Mouse (Mus musculus): ENCODE results near the gene Ctbs. TPM values are rescaled to one million over a fixed set of nuclear protein-coding genes. Genes with fewer than 3 reads are reported as not detected.

The Ctbs gene
- polyA plus RNA-seq (2016; fragmentation: Nextera tagmentation; extraction: Ambion mirVana): 4.3 and 5.6 TPM in 2 replicates

DNA sequence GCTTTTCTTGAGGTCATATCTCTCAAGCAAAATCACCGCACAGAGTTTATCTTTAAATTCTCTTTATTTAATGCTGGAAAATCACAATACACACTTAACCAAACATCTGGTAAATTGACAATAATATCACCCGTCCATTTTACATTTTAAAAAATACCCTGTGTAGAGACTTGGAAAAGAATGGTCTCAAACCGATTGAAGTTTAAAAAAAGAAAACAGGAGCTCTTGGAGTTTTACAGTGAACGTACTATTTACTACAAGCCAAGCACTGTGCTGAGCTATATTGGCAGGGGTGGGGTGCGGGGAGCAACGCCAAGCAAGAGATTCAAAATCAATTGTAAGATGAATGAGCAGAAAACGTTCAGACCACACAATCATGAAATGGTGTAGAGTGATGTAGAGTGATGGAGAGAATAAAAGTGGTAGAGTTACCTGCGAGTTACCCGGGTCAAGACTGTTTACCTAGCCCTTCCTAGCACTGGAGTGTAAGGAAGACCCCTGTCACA is at the start of gene Ctbs:
TSS of gene Ctbs (plus strand) at position 51 of the 506 bp plus-strand sequence.
- no peaks in the 10 kb centered on the region for H3K9me3 ChIP-seq
- no peaks in the 10 kb centered on the region for H3K27me3 ChIP-seq (ENCODE audit: insufficient read depth, poor library complexity, severe bottlenecking)
- H3K36me3 ChIP-seq: peaks cover 12% of the 10 kb centered on the region
- peak within 1 kb of the TSS; percentile 89 for H3K27ac ChIP-seq
- WGBS: 56% methylated on average over 9 of the region's 9 CpGs
- peak within 1 kb of the TSS; percentile 65 for H3K4me3 ChIP-seq
- H3K4me1 ChIP-seq (replicated peaks): peaks cover 13% of the 10 kb centered on the region; the same call in 1 of the 2 replicates
- no peak for DNase-seq (ENCODE audit: low spot score)

- peaks cover 39% of the 10 kb centered on the region for H3K4me1 ChIP-seq (replicated peaks)
- peak overlapping the region; percentile 95 for H3K27ac ChIP-seq
- H3K4me3 ChIP-seq: peak overlapping the region; percentile 95
- 48% methylated on average over 3 of the region's 3 CpGs for WGBS
- DNase-seq (ENCODE audit: low spot score): no peak
- peaks cover 9% of the 10 kb centered on the region; the same call in 1 of the 2 replicates for H3K9me3 ChIP-seq
- H3K36me3 ChIP-seq: no peaks in the 10 kb centered on the region
- peaks cover 7% of the 10 kb centered on the region; the same call in 1 of the 2 replicates for H3K27me3 ChIP-seq (ENCODE audit: insufficient read depth, poor library complexity, severe bottlenecking)
Measured at GRCm38 (mm10) chr3:146403770-146404169, 45.8 kb upstream of the Ctbs start.

GRCm38 (mm10) chr3:146404311-146405201 is 45.0 kb upstream of the Ctbs start, which contains the start of gene Ssx2ip:
Gene Ssx2ip, plus strand, starts transcription at chr3:146404642.
- H3K36me3 ChIP-seq: no peaks in the 10 kb centered on the region
- peaks cover 39% of the 10 kb centered on the region for H3K4me1 ChIP-seq (replicated peaks)
- DNase-seq (ENCODE audit: low spot score): peak; percentile 98
- H3K4me3 ChIP-seq: peak within 1 kb of the TSS; percentile 95
- under 1% methylated on average over 98 of the region's 100 CpGs for WGBS
- peaks cover 9% of the 10 kb centered on the region; the same call in 1 of the 2 replicates for H3K9me3 ChIP-seq
- peaks cover 7% of the 10 kb centered on the region; the same call in 1 of the 2 replicates for H3K27me3 ChIP-seq (ENCODE audit: insufficient read depth, poor library complexity, severe bottlenecking)
- peak within 1 kb of the TSS; percentile 95 for H3K27ac ChIP-seq

GRCm38 (mm10) chr3:146405213-146406006 is 44.2 kb upstream of the Ctbs start:
- peak overlapping the region; percentile 95 for H3K4me3 ChIP-seq
- no peak for DNase-seq (ENCODE audit: low spot score)
- peak overlapping the region; percentile 95 for H3K27ac ChIP-seq
- 42% methylated on average over 18 of the region's 18 CpGs for WGBS
- peaks cover 39% of the 10 kb centered on the region for H3K4me1 ChIP-seq (replicated peaks)
- peaks cover 7% of the 10 kb centered on the region; the same call in 1 of the 2 replicates for H3K27me3 ChIP-seq (ENCODE audit: insufficient read depth, poor library complexity, severe bottlenecking)
- peaks cover 9% of the 10 kb centered on the region; the same call in 1 of the 2 replicates for H3K9me3 ChIP-seq
- H3K36me3 ChIP-seq: peaks cover 3% of the 10 kb centered on the region; the same call in 1 of the 2 replicates

GRCm38 (mm10) chr3:146406007-146406341 is 43.6 kb upstream of the Ctbs start:
- Histone ChIP-seq H3K36me3 (peaks cover 3% of the 10 kb centered on the region; the same call in 1 of the 2 replicates), H3K27ac (0 out of 2 replicates have a peak overlapping the region, but pooled peaks have one; percentile 31), H3K9me3 (peaks cover 9% of the 10 kb centered on the region; the same call in 1 of the 2 replicates), H3K4me3 (peak overlapping the region; percentile 95), H3K27me3 (ENCODE audit: insufficient read depth, poor library complexity, severe bottlenecking) (peaks cover 7% of the 10 kb centered on the region; the same call in 1 of the 2 replicates), H3K4me1 (replicated peaks) (peaks cover 39% of the 10 kb centered on the region)
- peak; percentile 12 for DNase-seq (ENCODE audit: low spot score)
- 65% methylated on average over 5 of the region's 5 CpGs for WGBS

DNA sequence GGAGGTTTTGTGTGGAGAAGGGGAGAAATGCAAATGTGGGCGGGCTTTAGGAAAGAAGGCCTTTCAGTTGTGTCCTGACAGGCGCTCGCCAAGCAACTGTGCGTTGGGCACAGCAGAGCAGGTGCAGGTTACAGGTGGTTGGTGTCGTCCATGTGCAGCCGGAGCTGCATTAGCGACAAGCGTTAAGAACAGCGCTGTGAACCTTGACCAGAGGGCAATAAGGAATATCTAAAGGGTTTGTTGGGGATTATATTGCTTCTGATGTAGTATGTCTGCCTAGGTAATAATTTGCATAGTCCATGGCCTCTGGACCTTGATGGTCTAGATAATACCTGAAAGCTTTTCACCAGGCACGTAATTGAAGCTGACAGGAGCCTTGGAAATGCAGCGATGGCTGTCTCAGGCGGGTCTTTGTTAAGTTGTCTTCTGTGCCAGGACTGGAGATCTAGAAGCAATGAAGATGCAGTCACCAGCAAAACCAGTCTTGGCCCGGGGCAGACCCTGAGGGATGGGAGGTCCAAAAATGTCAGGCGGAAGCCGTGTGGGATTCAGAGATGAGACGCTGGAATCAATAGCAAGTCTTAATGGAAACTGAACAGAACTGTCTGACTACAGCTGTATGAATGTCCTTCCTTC is 42.4 kb upstream of the Ctbs start:
- peaks cover 7% of the 10 kb centered on the region; the same call in 1 of the 2 replicates for H3K27me3 ChIP-seq (ENCODE audit: insufficient read depth, poor library complexity, severe bottlenecking)
- H3K27ac ChIP-seq: no peak overlapping the region
- WGBS: 88% methylated on average over 16 of the region's 16 CpGs
- H3K36me3 ChIP-seq: peaks cover 3% of the 10 kb centered on the region; the same call in 1 of the 2 replicates
- H3K9me3 ChIP-seq: peaks cover 9% of the 10 kb centered on the region; the same call in 1 of the 2 replicates
- DNase-seq (ENCODE audit: low spot score): no peak
- H3K4me3 ChIP-seq: no peak overlapping the region; the same call in 1 of the 2 replicates
- H3K4me1 ChIP-seq (replicated peaks): peaks cover 48% of the 10 kb centered on the region

DNA sequence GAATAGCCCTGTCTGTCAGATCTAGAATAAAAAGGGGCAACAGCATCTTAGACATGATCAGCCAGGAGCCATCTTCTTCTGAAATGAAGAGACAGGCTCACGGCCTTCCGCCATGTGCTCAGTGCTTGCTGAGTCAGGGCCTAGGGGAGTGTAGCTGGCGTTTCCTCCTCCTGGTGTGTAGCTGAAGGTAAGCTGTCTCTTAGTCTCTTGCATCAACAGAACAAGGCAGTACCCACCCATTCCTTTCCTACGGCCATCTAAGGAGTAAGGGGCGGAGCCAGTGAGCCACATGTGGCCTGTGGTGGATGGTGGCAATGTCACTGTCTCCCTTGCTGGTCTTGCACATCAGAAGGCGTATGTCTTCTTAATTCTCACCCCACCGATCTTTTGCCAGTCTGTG is 39.5 kb upstream of the Ctbs start:
- H3K27me3 ChIP-seq (ENCODE audit: insufficient read depth, poor library complexity, severe bottlenecking): no peaks in the 10 kb centered on the region
- no peaks in the 10 kb centered on the region for H3K9me3 ChIP-seq
- peaks cover 15% of the 10 kb centered on the region; the same call in 1 of the 2 replicates for H3K36me3 ChIP-seq
- no peak for DNase-seq (ENCODE audit: low spot score)
- H3K4me1 ChIP-seq (replicated peaks): peaks cover 44% of the 10 kb centered on the region
- H3K27ac ChIP-seq: no peak overlapping the region
- 91% methylated on average over 7 of the region's 7 CpGs for WGBS
- no peak overlapping the region for H3K4me3 ChIP-seq

- Histone ChIP-seq H3K36me3 (peaks cover 28% of the 10 kb centered on the region; the same call in 1 of the 2 replicates), H3K4me3 (no peak overlapping the region), H3K4me1 (replicated peaks) (peaks cover 25% of the 10 kb centered on the region), H3K27me3 (ENCODE audit: insufficient read depth, poor library complexity, severe bottlenecking) (no peaks in the 10 kb centered on the region), H3K9me3 (no peaks in the 10 kb centered on the region), H3K27ac (no peak overlapping the region)
- WGBS: 94% methylated on average over 2 of the region's 2 CpGs
- DNase-seq (ENCODE audit: low spot score): no peak
Measured at GRCm38 (mm10) chr3:146412008-146412407, 37.6 kb upstream of the Ctbs start.

DNA sequence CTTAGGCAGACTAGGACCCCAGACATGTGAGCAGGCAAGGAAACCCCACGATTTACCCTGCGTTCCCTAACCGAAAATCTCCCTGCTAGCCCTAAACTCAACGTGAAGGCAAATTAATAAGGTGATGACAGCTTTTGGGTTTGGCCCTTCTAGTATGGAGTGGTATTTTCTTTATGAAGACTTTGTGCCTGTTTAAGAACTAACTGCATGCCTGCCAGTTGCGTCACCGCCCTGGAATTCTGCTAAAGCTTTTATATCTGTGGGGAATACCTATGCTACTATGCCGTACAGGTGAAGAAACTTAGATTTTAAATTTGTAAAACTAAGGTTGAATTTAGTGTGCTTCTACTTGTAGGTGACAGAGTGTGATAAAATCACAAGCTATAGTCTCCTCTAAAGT is 37.1 kb upstream of the Ctbs start:
- Histone ChIP-seq H3K27ac (no peak overlapping the region), H3K4me3 (no peak overlapping the region), H3K27me3 (ENCODE audit: insufficient read depth, poor library complexity, severe bottlenecking) (no peaks in the 10 kb centered on the region), H3K9me3 (no peaks in the 10 kb centered on the region), H3K4me1 (replicated peaks) (peaks cover 20% of the 10 kb centered on the region), H3K36me3 (peaks cover 33% of the 10 kb centered on the region)
- DNase-seq (ENCODE audit: low spot score): no peak
- WGBS: 93% methylated on average over 7 of the region's 7 CpGs

DNA sequence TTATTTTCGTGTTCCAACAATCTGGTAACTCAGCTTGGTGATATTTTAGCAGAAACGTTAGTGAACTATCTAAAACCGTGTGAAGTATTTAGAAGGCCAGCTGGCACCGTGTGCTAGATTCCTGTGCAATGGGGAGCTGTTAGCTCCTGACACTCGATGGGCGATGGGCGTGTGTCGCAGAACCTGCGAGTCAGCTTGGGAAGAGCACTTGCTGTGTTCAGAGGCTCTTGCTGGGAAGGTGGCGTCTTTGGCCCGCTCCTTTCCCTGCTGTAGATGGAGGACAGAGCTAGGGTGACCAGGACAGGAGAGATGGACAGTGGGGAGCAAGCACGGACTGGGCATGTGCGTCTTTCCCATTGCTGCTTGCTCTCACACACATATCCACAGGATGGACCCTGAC is 36.6 kb upstream of the Ctbs start:
- no peak for DNase-seq (ENCODE audit: low spot score)
- 0 out of 2 replicates have a peak, but pooled peaks cover 15% of the 10 kb centered on the region for H3K4me1 ChIP-seq (replicated peaks)
- no peaks in the 10 kb centered on the region for H3K9me3 ChIP-seq
- WGBS: 94% methylated on average over 13 of the region's 13 CpGs
- no peak overlapping the region for H3K27ac ChIP-seq
- H3K4me3 ChIP-seq: no peak overlapping the region
- peaks cover 38% of the 10 kb centered on the region for H3K36me3 ChIP-seq
- H3K27me3 ChIP-seq (ENCODE audit: insufficient read depth, poor library complexity, severe bottlenecking): no peaks in the 10 kb centered on the region

- Histone ChIP-seq H3K9me3 (no peaks in the 10 kb centered on the region), H3K36me3 (peaks cover 47% of the 10 kb centered on the region), H3K4me3 (no peak overlapping the region), H3K4me1 (replicated peaks) (0 out of 2 replicates have a peak, but pooled peaks cover 15% of the 10 kb centered on the region), H3K27me3 (ENCODE audit: insufficient read depth, poor library complexity, severe bottlenecking) (no peaks in the 10 kb centered on the region), H3K27ac (no peak overlapping the region)
- DNase-seq (ENCODE audit: low spot score): no peak
- WGBS: 94% methylated on average over 4 of the region's 4 CpGs
Measured at GRCm38 (mm10) chr3:146413992-146414391, 35.6 kb upstream of the Ctbs start.

- no peak overlapping the region for H3K4me3 ChIP-seq
- no peak overlapping the region for H3K27ac ChIP-seq
- 94% methylated on average over 12 of the region's 12 CpGs for WGBS
- H3K4me1 ChIP-seq (replicated peaks): 0 out of 2 replicates have a peak, but pooled peaks cover 15% of the 10 kb centered on the region
- H3K36me3 ChIP-seq: peaks cover 53% of the 10 kb centered on the region
- no peak for DNase-seq (ENCODE audit: low spot score)
- H3K27me3 ChIP-seq (ENCODE audit: insufficient read depth, poor library complexity, severe bottlenecking): no peaks in the 10 kb centered on the region
- H3K9me3 ChIP-seq: no peaks in the 10 kb centered on the region
Measured at GRCm38 (mm10) chr3:146414555-146414954, 35.0 kb upstream of the Ctbs start.
